Mouse (Mus musculus) olfactory bulb, adult 2 months (tissue): ENCODE results near the gene Ncapg.

Source experiments
- CTCF ChIP-seq: fragments of 200-500 bp; IDR thresholded peaks from 2 replicates; pipeline ENCODE4 v1.5.1; 2012; ENCODE audit warnings: low read depth, mild to moderate bottlenecking, low read length, moderate library complexity; ENCODE audit not compliant: insufficient read depth
- POLR2A ChIP-seq: fragments of 200-500 bp; IDR thresholded peaks from 2 replicates; pipeline ENCODE4 v1.6.1; 2012; ENCODE audit warnings: mild to moderate bottlenecking, low read depth, low read length, moderate library complexity; ENCODE audit not compliant: insufficient read depth

- TF ChIP-seq CTCF, result no peak
- no peak for TF ChIP-seq POLR2A
These were observed 41.9 kb upstream of the Ncapg start for GRCm38 (mm10) chr5:45627771-45628170.
